Mouse (Mus musculus) T-helper 2 cell (primary cell): ENCODE measurements around the gene Capn15.

Experiments
- in situ Hi-C: fragments of 300-600 bp; cut with MboI, MseI; formaldehyde crosslinking; loops from one replicate; pipeline ENCODE4 v1.15.1; 2025; ENCODE audit warnings: high pct_unique_total_duplicates

Gene Capn15

GRCm38 (mm10) chr17:25985306-25986294, at the start of gene Capn15:
Gene Capn15, minus strand, starts transcription at chr17:25985796.
- in situ Hi-C loops: no loop called here

GRCm38 (mm10) chr17:26032037-26032436, 46.4 kb upstream of the Capn15 start:
- in situ Hi-C loops: no loop called here

- in situ Hi-C loops: no loop called here
These were observed 46.0 kb upstream of the Capn15 start for GRCm38 (mm10) chr17:26031583-26031982.

- in situ Hi-C loops: no loop called here
These were observed 42.7 kb upstream of the Capn15 start for GRCm38 (mm10) chr17:26028261-26028660.

- in situ Hi-C loops: no loop called here
These were observed 39.1 kb upstream of the Capn15 start for GRCm38 (mm10) chr17:26024674-26025073.

- in situ Hi-C loops: no loop called here
These were observed 38.4 kb upstream of the Capn15 start for GRCm38 (mm10) chr17:26023966-26024365.

GRCm38 (mm10) chr17:26023181-26023580, 37.6 kb upstream of the Capn15 start:
- in situ Hi-C loops: no loop called here

GRCm38 (mm10) chr17:26021728-26022341, 36.2 kb upstream of the Capn15 start:
- in situ Hi-C loops: no loop called here

- in situ Hi-C loops: no loop called here
These were observed 35.3 kb upstream of the Capn15 start for GRCm38 (mm10) chr17:26020848-26021347.

GRCm38 (mm10) chr17:26018388-26018787, 32.8 kb upstream of the Capn15 start:
- in situ Hi-C loops: no loop called here

GRCm38 (mm10) chr17:26017949-26018348, 32.4 kb upstream of the Capn15 start:
- in situ Hi-C loops: no loop called here

- in situ Hi-C loops: no loop called here
These were observed 31.4 kb upstream of the Capn15 start for GRCm38 (mm10) chr17:26017021-26017420.

GRCm38 (mm10) chr17:26013711-26014110, 28.1 kb upstream of the Capn15 start:
- in situ Hi-C loops: loop anchor here (5.0 kb wide), 1 partner anchor 121 kb away; no protein-coding TSS in a partner anchor

- in situ Hi-C loops: loop anchor here (5.0 kb wide), 1 partner anchor 120 kb away; no protein-coding TSS in a partner anchor
These were observed 26.4 kb upstream of the Capn15 start for GRCm38 (mm10) chr17:26011841-26012460.

- in situ Hi-C loops: no loop called here
These were observed 23.9 kb upstream of the Capn15 start for GRCm38 (mm10) chr17:26009540-26009939.

- in situ Hi-C loops: no loop called here
These were observed 23.2 kb upstream of the Capn15 start for GRCm38 (mm10) chr17:26008787-26009186.

- in situ Hi-C loops: no loop called here
These were observed 22.7 kb upstream of the Capn15 start for GRCm38 (mm10) chr17:26008331-26008730.

- in situ Hi-C loops: no loop called here
These were observed 22.1 kb upstream of the Capn15 start for GRCm38 (mm10) chr17:26007646-26008045.

GRCm38 (mm10) chr17:26005731-26006450, 20.3 kb upstream of the Capn15 start:
- in situ Hi-C loops: no loop called here

- in situ Hi-C loops: no loop called here
These were observed 19.1 kb upstream of the Capn15 start for GRCm38 (mm10) chr17:26004711-26005110.

- in situ Hi-C loops: no loop called here
These were observed 18.3 kb upstream of the Capn15 start for GRCm38 (mm10) chr17:26003864-26004263.
